Mouse (Mus musculus): ENCODE measurements around the gene Rpusd1. TPM values are rescaled to one million over a fixed set of nuclear protein-coding genes. Genes with fewer than 3 reads are reported as not detected.
A peak's percentile ranks its signal among the peaks of the same experiment; 100 is the strongest.

Rpusd1 gene
- total and polyA plus RNA-seq, 3 experiments: 8.2 to 23.9 TPM; not detected in 1

GRCm38 (mm10) chr17:25677969-25678368 lies 49.5 kb upstream of the Rpusd1 start:
- Histone ChIP-seq H3K79me2 (ENCODE audit: control insufficient read depth, insufficient read depth, low read length, poor library complexity) (no peaks in the 10 kb centered on the region), H3K27ac (ENCODE audit: control insufficient read depth, low read depth, low read length) (no peak overlapping the region), H3K9me3 (replicated peaks; ENCODE audit: insufficient read depth, low read length) (no peaks in the 10 kb centered on the region), H3K9ac (ENCODE audit: control insufficient read depth, low read depth, low read length, poor library complexity, severe bottlenecking) (no peak overlapping the region; the same call in 1 of the 2 replicates), H3K4me1 (ENCODE audit: control insufficient read depth in 1 of 2, insufficient read depth in 2 of 2, low read length in 2 of 2) (no peaks in the 10 kb centered on the region), H3K36me3 (ENCODE audit: control insufficient read depth in 1 of 2, insufficient read depth in 2 of 2, low read length in 2 of 2) (0 out of 4 replicates have a peak, but pooled peaks cover 0 to 2% of the 10 kb centered on the region in 2 experiments), H3K27me3 (ENCODE audit: control insufficient read depth in 1 of 2, insufficient read depth in 2 of 2, low read length in 2 of 2) (peaks cover 0 to 3% of the 10 kb centered on the region in 2 experiments; a peak in 1 of 4 replicates), H3K4me3 (ENCODE audit: control insufficient read depth in 1 of 2, insufficient read depth in 1 of 2, low read depth in 2 of 2, low read length in 2 of 2) (no peak overlapping the region)
- TF ChIP-seq RCOR1 (IDR thresholded peaks at IDR 0.05; ENCODE audit: low read depth, low read length): no peak
- TF ChIP-seq TBP (IDR thresholded peaks at IDR 0.05; ENCODE audit: low read depth, low read length): peak; percentile 87
- TF ChIP-seq BHLHE40 (IDR thresholded peaks at IDR 0.05; ENCODE audit: borderline replicate concordance, low read depth, low read length): peak; percentile 87
- DNase-seq (ENCODE audit: low read depth, low spot score): peak; percentile 58

GRCm38 (mm10) chr17:25679818-25680217 lies 47.7 kb upstream of the Rpusd1 start:
- Histone ChIP-seq H3K4me1 (ENCODE audit: control insufficient read depth in 1 of 2, insufficient read depth in 2 of 2, low read length in 2 of 2) (no peaks in the 10 kb centered on the region), H3K27me3 (ENCODE audit: control insufficient read depth in 1 of 2, insufficient read depth in 2 of 2, low read length in 2 of 2) (peaks cover 2 to 3% of the 10 kb centered on the region in 2 experiments; a peak in 2 of 4 replicates), H3K4me3 (ENCODE audit: control insufficient read depth in 1 of 2, insufficient read depth in 1 of 2, low read depth in 2 of 2, low read length in 2 of 2) (no peak overlapping the region), H3K36me3 (ENCODE audit: control insufficient read depth in 1 of 2, insufficient read depth in 2 of 2, low read length in 2 of 2) (0 out of 4 replicates have a peak, but pooled peaks cover 0 to 2% of the 10 kb centered on the region in 2 experiments), H3K79me2 (ENCODE audit: control insufficient read depth, insufficient read depth, low read length, poor library complexity) (no peaks in the 10 kb centered on the region), H3K9me3 (replicated peaks; ENCODE audit: insufficient read depth, low read length) (no peaks in the 10 kb centered on the region), H3K27ac (ENCODE audit: control insufficient read depth, low read depth, low read length) (no peak overlapping the region), H3K9ac (ENCODE audit: control insufficient read depth, low read depth, low read length, poor library complexity, severe bottlenecking) (no peak overlapping the region)
- no peak for DNase-seq (ENCODE audit: low read depth, low spot score)
- no peak for TF ChIP-seq MAZ (IDR thresholded peaks at IDR 0.05; ENCODE audit: low read depth, low read length)
- TF ChIP-seq BHLHE40 (IDR thresholded peaks at IDR 0.05; ENCODE audit: borderline replicate concordance, low read depth, low read length): no peak
- no peak for TF ChIP-seq GABPA (IDR thresholded peaks at IDR 0.05; ENCODE audit: low read depth, low read length)
- TF ChIP-seq ZKSCAN1 (IDR thresholded peaks at IDR 0.05; ENCODE audit: low read depth, low read length): no peak
- no peak for TF ChIP-seq USF1 (IDR thresholded peaks at IDR 0.05; ENCODE audit: low read depth, low read length)
- no peak for TF ChIP-seq KAT2A (conservative IDR thresholded peaks at IDR 0.05; ENCODE audit: low read depth, low read length)
- TF ChIP-seq MAX (IDR thresholded peaks at IDR 0.05; ENCODE audit: low read length): no peak
- TF ChIP-seq ZNF384 (IDR thresholded peaks at IDR 0.05; ENCODE audit: low read depth, low read length): no peak
- no peak for TF ChIP-seq SIN3A (IDR thresholded peaks at IDR 0.05; ENCODE audit: low read length)
- TF ChIP-seq HCFC1 (IDR thresholded peaks at IDR 0.05; ENCODE audit: low read depth, low read length): no peak
- TF ChIP-seq POLR2AphosphoS2 (IDR thresholded peaks at IDR 0.05; ENCODE audit: low read length): no peak
- TF ChIP-seq UBTF (IDR thresholded peaks at IDR 0.05; ENCODE audit: borderline replicate concordance, insufficient read depth, low read depth, low read length): no peak
- TF ChIP-seq MAFK (IDR thresholded peaks at IDR 0.05; ENCODE audit: borderline replicate concordance, low read depth, low read length): no peak
- no peak for TF ChIP-seq E2F4 (IDR thresholded peaks at IDR 0.05; ENCODE audit: borderline replicate concordance, low read depth, low read length)
- TF ChIP-seq POLR2A (IDR thresholded peaks at IDR 0.05; ENCODE audit: control insufficient read depth in 1 of 2, insufficient read depth in 1 of 2, low read depth in 1 of 2, low read length in 2 of 2, poor library complexity in 1 of 2): no peak
- no peak for TF ChIP-seq SMC3 (IDR thresholded peaks at IDR 0.05; ENCODE audit: low read depth, low read length)
- no peak for TF ChIP-seq MEF2A (IDR thresholded peaks at IDR 0.05; ENCODE audit: extremely low read depth, insufficient replicate concordance, low read depth, low read length, poor library complexity, severe bottlenecking)
- TF ChIP-seq RCOR1 (IDR thresholded peaks at IDR 0.05; ENCODE audit: low read depth, low read length): no peak
- TF ChIP-seq CHD2 (IDR thresholded peaks at IDR 0.05; ENCODE audit: low read length): no peak
- TF ChIP-seq CHD1 (IDR thresholded peaks at IDR 0.05; ENCODE audit: low read depth, low read length): no peak

Measured in MEL (cell line).